Mouse (Mus musculus) adrenal gland, adult 18-20 months (tissue): ENCODE results near the gene Elane. TPM values are rescaled to one million over a fixed set of nuclear protein-coding genes. Genes with fewer than 3 reads are reported as not detected.

Experiments used
- DNase-seq, 2 experiments: peaks; one replicate each; pipeline ENCODE4 v3.0.0; 2021 to 2022; ENCODE audit warnings: low spot score in 2 of 2
- total RNA-seq, 2 experiments: library from RNA; stranded (reverse); gene quantifications; 1 replicate in 1 of 2; 2 replicates in 1 of 2; pipeline ENCODE4 v1.2.3; 2021

The Elane gene
- total RNA-seq, 2 experiments from 2014 or later, result not detected

DNA sequence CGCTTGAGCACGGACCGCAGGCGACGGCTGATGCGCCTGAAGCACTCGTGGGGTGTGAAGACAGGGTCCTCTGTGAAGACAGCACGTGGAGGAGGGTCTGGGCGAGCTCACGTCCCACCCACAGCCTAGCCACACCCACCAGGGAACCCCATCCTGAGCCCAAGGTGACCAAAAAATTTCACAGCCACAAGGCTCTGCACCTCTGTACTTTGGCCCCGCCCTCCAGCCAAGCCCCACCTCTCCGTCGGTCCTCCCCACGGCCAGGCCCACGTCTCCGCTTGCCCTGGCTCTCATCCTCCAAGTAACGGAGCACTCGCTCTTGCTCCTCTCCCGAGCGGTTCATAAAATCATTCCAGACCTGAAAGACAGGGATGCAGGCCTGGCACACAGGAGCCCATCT is 26.4 kb downstream of the Elane start:
- no peak for DNase-seq

DNA sequence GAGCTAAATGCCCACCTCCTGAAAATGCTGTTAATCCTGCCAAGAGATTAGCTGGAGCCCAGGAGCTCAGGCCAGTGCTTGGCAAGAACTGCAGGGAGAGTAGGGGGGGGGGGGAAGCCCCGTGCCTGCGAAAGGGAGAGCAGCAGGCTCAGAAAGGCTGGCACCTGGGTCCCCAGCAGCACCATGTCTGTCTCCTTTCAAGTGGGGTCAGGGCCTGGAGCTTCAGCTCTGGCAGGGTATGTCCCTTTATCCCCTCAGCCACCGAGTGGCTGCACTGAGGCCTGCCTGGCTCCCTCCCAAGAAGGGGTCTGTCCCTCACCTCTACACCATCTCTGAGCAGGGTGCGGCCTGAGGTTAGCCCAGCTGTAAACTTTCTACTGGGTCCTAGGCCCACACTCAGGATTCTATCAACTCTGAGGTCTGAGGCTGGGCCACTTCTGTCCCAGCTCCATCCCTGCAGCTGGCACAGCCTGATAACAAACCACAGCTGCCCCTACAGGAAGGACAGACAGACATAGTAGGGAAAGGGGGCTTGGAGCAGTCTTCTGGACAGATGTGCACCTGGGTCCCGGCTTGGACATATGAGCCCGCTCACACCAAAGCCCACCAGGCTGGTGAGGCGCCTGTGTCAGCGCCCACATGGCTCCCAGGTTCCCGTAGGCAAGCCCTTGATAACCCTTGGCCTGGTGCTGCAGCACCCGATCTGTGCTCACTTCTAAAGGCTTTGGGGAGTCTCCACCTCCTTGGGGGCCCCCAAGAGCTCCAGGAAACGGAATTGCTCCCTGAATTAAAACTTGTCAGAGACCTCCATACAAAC is 28.3 kb downstream of the Elane start:
- DNase-seq, result no peak

DNA sequence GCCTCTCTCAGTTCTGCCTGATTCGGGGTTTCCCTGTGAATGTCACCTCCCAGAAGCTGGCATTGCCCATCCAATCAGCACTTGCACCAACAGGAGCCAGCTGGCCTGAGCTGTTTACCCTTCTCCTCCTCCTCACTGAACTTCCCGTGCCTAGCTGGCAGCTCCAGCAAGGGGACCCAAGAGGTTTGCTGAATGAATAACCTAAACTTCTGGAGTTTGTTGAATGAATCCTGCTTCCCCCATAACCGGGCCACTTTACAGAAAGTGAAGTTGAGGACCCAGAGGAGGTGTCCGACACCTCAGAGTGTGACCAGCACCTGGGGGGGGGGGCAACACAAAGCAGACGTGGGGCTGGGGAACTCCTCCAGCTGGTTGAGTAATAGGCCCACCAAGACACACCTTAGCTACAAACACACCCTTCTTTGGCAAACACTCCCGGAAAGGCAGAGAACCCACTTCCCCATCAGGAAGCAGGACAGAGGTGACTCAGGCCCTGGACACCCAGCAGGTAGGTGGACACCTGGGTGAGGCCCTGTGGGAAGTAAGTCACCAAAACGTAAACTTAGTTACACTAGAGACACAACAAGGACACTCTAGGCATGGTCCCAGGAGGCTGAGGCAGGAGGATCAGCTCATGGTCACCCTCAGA is 29.0 kb downstream of the Elane start:
- DNase-seq, result no peak

DNA sequence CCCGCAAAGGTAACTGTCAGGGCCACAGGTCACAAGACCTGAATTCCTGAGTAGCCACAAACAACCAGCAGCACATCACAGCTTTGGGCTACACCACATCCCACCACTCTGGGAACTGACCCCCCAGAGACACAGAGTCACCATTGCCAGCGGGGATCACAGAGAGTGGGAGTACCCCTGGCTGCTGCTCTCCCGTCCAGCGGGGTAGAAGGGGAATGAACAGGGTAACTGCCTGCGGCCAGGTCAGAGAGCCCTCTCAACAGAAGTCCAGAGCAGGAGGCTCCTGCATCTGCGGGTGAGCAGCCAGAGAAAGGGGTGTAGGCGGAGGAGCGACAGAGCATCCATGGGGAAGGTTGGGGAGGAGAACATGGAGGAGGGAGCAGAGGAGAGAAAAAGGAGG is 30.0 kb downstream of the Elane start:
- no peak for DNase-seq

DNA sequence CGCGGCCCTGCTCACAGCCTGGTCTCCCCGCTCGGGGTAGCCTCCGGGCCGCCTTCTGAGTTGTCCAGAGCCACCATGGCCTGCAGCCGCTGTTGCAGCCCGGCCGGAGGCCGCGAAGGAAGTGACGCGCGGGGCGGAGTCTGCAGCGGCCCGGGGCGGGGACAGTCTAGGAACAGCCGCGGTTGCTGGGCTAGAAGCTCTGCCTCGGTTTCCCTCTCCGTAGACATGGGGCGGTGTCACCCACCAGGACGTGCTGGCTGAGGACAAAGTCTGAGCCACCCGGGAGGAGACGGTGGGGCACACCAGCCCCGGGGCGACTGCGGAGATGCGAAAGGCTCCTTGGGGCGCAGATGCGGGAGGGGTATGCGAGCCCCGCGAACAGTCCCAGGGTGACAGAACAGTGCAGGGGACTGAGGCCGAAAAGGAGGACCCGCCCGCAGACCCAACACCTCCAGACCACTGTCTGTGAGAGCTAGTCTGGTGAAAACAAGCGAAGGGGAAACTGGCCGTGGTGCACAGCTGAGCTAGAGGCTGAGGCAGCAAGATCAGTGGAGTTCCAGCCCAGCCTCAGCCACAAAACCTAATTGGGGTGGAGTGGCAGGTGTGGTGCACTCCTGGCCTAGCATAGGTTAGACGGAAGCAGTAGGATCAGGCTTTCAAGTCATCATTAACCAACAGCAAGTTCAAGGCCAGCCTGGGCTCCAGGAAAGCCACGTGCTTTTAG is 30.9 kb downstream of the Elane start, which contains the start of gene Kiss1r:
Gene Kiss1r (plus strand): TSS at position 164 of the 724 bp plus-strand sequence.
- peak; percentile 90 to 92 for DNase-seq

DNA sequence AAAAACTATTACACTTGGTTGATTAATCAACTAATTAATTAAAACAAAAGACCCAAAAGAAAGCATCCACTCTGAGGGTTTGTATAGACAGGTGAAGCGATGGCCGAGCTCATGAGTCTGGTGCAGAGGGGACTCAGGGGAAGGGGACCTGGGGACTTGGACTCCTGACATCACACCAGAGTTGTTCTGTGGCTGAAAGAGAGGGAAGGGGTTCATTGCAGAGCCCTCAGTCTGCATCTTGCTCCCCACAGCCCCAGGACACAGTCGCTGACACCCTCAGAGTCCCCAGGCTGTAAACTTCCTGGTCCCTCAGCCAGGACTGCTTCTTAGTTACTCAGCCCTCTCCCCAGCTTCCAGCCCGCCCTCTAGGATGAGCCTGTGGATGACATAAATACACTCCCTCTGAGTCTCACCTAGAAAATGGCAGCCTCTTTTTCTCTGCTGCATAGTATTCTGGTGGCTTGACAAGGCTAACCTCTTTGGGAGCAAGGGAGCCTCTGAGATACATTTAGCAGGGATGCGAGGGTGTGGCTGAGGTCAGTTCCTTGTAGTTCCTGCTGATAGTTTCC is 31.6 kb downstream of the Elane start:
- no peak for DNase-seq

DNA sequence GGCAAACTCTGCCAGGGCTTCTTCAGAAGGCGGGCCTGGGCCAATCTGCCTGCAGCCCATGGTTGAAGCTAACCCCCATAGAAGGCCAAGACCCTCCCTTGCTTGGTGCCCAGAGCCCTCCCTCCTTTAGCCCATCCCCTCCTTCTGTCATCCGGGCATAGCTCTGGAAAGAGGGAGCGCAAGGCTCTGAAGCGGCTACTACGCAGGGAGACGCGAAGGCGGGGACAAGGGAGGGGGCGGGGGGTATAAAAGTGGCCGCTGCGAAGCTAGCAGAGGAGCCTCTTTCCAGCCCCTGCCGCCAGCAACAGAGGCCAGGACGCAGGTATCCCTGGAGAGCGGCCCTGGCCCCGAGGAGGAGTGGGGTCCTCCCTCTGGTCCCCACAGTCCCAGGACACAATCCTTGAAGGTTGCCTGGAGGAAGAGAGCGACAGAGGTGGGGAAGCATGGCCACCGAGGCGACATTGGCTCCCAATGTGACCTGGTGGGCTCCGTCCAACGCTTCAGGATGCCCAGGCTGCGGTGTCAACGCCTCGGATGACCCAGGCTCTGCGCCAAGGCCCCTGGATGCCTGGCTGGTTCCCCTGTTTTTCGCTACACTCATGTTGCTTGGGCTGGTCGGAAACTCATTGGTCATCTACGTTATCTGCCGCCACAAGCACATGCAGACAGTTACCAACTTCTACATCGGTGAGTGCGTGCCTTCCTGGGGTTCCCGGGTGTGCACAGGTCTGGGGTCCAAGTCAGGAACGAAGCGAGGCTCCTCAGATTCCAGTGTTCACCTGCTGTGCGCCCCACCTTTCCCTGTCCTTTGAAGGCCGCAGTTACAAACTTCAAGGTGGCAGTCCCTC is 32.4 kb downstream of the Elane start:
- no peak for DNase-seq

DNA sequence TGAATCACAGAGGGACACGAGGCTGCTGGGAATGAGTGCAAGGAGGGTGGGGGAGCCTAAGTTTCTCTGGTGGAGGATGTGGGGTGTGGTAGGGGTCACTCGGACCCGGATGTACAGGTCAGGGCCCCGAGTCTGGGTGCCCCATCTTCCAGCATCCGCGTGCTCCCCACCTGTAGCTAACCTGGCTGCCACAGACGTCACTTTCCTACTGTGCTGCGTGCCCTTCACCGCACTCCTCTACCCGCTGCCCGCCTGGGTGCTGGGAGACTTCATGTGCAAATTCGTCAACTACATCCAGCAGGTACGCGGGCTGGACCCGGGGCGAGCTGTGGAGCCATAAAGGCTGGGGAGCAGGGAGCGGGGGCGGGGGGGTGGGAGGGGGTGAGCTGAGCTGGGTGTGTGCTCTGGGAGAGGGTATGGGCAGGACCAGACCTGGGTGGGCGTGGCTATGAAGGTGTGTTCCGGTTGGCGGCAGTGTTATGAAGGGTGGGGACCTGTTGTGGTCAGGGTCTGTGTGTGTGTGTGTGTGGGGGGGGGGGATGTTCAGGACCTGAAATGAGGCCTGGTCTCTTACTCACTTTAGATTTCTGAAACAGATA is 33.3 kb downstream of the Elane start:
- no peak for DNase-seq

DNA sequence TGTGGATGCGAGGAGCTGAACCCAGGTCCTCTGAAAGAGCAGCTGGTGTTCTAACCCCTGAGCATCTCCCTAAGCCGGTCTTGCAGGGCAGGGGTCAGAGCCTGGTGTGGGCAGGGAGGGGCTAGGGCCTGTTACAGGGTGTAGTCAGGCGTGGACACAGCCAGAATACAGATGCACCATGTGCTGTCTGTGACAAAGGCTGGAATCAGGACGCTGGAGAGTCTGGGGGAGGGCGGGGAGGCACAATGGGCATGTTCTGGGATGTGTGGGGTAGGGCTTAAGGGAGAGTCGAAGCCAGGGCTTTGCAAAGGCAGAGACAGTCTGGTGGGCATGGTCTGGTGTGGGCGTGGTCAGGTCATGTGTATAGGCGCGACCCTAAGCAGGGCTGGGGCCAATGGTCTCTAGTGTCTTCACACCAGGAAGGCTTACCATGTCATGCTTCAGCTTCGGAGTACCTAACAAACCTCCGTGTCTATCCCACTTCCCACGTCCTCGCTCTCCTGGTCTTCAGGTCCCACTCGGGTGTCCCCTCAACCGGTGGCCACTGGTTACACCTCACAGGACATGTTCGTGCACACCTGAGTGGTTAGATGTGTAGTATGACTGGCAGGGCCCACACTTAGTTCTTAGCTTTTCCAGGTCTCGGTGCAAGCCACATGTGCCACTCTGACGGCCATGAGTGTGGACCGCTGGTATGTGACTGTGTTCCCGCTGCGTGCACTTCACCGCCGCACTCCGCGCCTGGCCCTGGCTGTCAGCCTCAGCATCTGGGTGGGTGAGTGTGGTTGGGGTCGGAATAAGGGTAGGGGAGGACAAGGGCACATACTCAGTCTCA is 34.2 kb downstream of the Elane start:
- DNase-seq, result no peak

DNA sequence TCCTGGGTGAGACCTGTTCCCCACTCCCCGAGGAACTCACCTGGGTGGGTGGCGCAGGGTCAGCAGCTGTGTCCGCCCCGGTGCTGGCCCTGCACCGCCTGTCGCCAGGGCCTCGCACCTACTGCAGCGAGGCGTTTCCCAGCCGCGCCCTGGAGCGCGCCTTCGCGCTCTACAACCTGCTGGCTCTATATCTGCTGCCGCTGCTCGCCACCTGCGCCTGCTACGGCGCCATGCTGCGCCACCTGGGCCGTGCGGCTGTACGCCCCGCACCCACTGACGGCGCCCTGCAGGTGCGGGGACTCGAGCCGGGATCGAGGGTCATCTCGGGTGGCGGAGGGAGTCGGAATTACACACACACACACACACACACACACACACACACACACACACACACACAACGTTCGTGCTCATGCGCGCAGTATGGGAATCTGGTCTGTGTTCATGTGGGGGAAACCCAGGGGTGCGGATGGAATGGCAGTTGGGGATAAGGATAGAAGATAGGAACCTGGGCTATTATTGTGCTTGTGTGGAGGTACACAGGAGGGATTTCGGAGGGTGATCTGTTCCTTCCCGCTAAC is 35.0 kb downstream of the Elane start, which contains the start of gene R3hdm4:
Gene R3hdm4 (minus strand): TSS at position 251 of the 578 bp plus-strand sequence.
- no peak for DNase-seq

DNA sequence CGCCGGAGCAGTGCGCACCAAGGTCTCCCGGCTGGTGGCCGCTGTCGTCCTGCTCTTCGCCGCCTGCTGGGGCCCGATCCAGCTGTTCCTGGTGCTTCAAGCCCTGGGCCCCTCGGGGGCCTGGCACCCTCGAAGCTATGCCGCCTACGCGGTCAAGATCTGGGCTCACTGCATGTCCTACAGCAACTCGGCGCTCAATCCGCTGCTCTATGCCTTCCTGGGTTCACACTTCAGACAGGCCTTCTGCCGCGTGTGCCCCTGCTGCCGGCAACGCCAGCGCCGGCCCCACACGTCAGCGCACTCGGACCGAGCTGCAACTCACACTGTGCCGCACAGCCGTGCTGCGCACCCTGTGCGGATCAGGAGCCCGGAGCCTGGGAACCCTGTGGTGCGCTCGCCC is 35.5 kb downstream of the Elane start:
- no peak for DNase-seq

DNA sequence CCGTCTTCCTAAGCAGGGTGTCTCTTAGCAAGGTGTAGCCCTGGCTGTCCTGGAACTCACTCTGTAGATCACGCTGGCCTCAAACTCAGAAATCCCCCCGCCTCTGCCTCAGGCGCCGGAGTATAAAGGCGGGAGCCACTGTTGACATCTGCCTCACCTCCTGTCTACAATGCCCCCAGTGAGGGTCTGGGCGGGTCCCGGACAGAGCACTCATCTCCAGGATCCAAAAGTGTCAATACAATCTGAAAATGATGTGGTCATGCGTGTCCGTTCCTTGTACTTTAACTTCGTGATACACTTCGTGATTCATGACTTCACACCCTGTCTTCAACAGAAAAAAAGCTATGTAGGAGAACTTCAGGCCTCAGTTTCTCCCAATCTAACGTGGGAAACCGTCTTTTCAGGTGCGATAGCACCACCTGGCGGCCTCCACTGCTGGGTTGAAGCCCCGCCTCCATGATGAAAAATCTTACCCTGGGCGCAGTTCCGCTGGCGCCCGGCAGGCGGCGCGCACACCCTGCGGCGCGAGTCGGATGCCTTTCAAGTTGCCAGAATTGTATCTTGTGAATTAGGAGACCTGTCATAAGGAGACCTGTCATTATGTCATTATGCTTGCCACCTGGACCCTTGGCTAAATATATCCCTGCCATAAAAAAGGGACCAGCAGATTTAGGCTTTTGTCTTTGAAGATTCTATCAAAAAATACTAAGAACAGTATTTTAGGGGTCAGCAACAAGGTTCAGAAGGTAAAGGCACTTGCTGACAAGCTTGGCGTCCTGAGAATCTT is 39.1 kb downstream of the Elane start:
- peak; percentile 96 to 97 for DNase-seq

DNA sequence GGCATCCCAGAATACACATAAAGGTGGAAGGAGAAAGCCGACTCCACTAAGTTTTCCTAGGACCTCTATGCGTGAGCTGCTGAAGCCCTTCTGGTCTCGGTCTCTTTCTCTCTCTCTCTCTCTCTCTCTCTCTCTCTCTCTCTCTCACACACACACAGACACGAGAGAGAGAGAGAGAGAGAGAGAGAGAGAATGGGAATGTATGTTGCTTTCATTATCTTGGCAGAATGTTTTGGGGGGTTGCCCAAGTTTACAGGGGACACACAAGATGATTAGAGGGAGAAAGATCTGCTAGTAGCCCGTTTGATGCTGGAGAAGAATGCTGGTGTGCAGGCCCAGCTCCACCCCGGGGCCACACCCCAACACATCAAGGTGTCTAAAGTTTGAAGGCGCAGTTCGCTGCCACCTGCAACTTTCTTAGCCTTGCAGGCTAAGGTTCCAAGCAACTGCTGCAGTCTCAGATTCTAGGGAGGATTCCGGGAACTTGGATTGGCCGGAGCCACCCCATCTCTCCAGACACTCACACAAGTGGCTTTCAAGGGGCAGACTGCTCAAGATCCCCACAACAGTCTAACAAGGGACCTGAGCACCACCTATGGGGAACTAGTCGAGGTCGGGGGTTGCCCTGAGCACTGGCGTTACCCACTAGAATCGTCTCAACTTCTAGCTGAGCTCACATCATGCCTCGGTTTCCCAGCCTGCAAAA is 39.9 kb downstream of the Elane start:
- no peak for DNase-seq

DNA sequence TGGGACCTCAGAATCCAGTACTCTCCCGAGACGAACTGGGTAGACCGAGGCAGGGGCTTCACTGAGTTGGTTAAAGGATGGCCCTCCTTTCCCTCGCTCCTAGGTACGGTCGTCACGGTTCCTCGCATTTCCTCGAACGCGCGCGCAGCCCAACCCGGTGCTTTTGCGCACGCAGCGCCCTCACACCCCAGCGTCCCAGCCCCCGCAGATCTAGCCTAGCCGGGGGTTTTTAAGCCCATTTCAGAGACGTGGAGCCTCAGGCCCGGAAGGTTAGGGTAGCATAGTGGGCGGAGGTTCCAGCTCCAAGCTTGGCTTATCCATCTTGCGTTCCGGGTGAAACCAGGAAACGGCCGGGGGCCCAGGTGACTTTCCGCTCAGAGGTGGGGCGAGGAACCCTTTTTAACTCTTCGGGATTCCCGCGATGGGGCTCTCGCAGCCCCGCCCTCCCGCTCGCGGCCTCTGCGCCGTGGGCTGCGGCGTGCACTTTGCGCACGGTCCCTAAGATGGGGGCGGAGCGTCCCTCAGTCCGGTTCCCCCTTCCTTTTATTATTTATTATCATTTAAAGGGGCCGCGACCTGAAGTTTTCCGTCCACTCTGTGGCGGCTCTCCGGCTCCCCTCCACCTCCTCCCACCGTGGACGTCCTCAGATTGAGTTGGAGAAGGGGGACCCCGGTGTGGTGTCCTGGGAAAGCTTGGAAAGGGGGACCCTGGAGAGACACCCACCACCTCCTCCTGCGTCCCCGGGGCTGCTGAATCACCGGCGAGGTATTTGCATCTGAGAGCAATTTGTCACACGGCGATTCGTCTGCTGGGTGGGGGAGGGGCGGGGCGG is 40.7 kb downstream of the Elane start, which contains the start of gene Arid3a:
Gene Arid3a (plus strand): TSS at position 553 of the 833 bp plus-strand sequence.
- peak; percentile 86 to 89 for DNase-seq

DNA sequence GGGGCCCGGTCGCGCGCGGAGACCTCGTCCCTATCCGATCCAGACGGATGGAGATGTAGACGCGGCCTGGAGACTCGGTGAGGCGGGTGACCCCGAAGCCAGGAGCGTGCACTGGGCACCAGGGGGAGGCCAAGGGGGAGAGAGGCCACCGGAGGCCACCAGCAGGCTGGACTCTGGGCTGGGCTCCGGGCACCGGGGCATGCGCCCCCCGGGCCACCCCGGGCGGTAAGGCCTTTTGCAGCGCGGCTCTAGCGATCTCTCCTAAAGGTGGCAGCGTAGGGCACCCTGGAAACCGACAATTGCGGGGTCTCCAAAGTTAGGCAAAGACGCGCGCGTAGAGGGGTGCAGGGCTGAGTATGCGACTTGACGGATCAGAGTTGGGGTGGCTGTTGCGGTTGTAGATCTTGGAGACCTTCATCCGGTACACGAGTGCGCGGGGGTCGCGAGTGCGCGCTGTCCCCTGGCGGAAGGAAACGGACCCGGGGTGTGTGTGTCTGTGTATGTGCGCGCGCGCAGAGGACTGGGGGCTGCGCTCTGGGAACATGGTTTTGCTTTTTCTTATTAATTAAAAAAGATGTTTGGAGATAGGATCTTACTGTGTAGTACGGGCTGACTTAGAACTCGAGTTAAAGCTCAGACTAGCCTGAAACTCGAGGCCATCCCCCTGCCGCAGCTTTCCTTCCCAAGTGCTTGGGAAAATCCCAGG is 41.4 kb downstream of the Elane start:
- DNase-seq, result peak in 1 of 2 experiments; percentile 53
